Mouse (Mus musculus): ENCODE measurements around the gene Tmem117.
A peak's percentile ranks its signal among the peaks of the same experiment; 100 is the strongest.

Tmem117 gene

GRCm38 (mm10) chr15:94648430-94648829 lies 19.4 kb downstream of the Tmem117 start:
- DNase-seq (ENCODE audit: low read depth, low spot score): no peak

- DNase-seq (ENCODE audit: low read depth, low spot score): no peak
These were observed 20.2 kb downstream of the Tmem117 start for GRCm38 (mm10) chr15:94649071-94649765.

GRCm38 (mm10) chr15:94649766-94650120 lies 20.7 kb downstream of the Tmem117 start:
- no peak for DNase-seq (ENCODE audit: low read depth, low spot score)

GRCm38 (mm10) chr15:94651350-94651749 lies 22.3 kb downstream of the Tmem117 start:
- DNase-seq (ENCODE audit: low read depth, low spot score): no peak

- no peak for DNase-seq (ENCODE audit: low read depth, low spot score)
These were observed 23.2 kb downstream of the Tmem117 start for GRCm38 (mm10) chr15:94651969-94652842.

- no peak for DNase-seq (ENCODE audit: low read depth, low spot score)
These were observed 23.8 kb downstream of the Tmem117 start for GRCm38 (mm10) chr15:94652843-94653206.

- no peak for DNase-seq (ENCODE audit: low read depth, low spot score)
These were observed 26.8 kb downstream of the Tmem117 start for GRCm38 (mm10) chr15:94655811-94656323.

- DNase-seq (ENCODE audit: low read depth, low spot score): no peak
These were observed 28.9 kb downstream of the Tmem117 start for GRCm38 (mm10) chr15:94657882-94658281.

GRCm38 (mm10) chr15:94658392-94659111 lies 29.5 kb downstream of the Tmem117 start:
- DNase-seq (ENCODE audit: low read depth, low spot score): no peak

- DNase-seq (ENCODE audit: low read depth, low spot score): no peak
These were observed 30.0 kb downstream of the Tmem117 start for GRCm38 (mm10) chr15:94659112-94659437.

GRCm38 (mm10) chr15:94660913-94661312 lies 31.9 kb downstream of the Tmem117 start:
- DNase-seq (ENCODE audit: low read depth, low spot score): no peak

- peak; percentile 32 for DNase-seq (ENCODE audit: low read depth, low spot score)
These were observed 32.4 kb downstream of the Tmem117 start for GRCm38 (mm10) chr15:94661398-94661797.

- no peak for DNase-seq (ENCODE audit: low read depth, low spot score)
These were observed 35.6 kb downstream of the Tmem117 start for GRCm38 (mm10) chr15:94664612-94665011.

GRCm38 (mm10) chr15:94681135-94681534 lies 52.1 kb downstream of the Tmem117 start:
- DNase-seq (ENCODE audit: low read depth, low spot score): no peak

GRCm38 (mm10) chr15:94684269-94684668 lies 55.2 kb downstream of the Tmem117 start:
- no peak for DNase-seq (ENCODE audit: low read depth, low spot score)

- no peak for DNase-seq (ENCODE audit: low read depth, low spot score)
These were observed 58.1 kb downstream of the Tmem117 start for GRCm38 (mm10) chr15:94687176-94687575.

GRCm38 (mm10) chr15:94687629-94688028 lies 58.6 kb downstream of the Tmem117 start:
- DNase-seq (ENCODE audit: low read depth, low spot score): no peak

- no peak for DNase-seq (ENCODE audit: low read depth, low spot score)
These were observed 60.3 kb downstream of the Tmem117 start for GRCm38 (mm10) chr15:94689195-94689883.

GRCm38 (mm10) chr15:94689884-94690231 lies 60.8 kb downstream of the Tmem117 start:
- DNase-seq (ENCODE audit: low read depth, low spot score): no peak

GRCm38 (mm10) chr15:94722759-94723158 lies 93.7 kb downstream of the Tmem117 start:
- DNase-seq (ENCODE audit: low read depth, low spot score): no peak

- DNase-seq (ENCODE audit: low read depth, low spot score): no peak
These were observed 103.1 kb downstream of the Tmem117 start for GRCm38 (mm10) chr15:94732104-94732503.

GRCm38 (mm10) chr15:94769227-94769626 lies 140.2 kb downstream of the Tmem117 start:
- peak; percentile 2 for DNase-seq (ENCODE audit: low read depth, low spot score)
